Mouse (Mus musculus): ENCODE data around the gene Fam222a. TPM values are rescaled to one million over a fixed set of nuclear protein-coding genes. Genes with fewer than 3 reads are reported as not detected.
A peak's percentile ranks its signal among the peaks of the same experiment; 100 is the strongest.

The Fam222a gene
- total RNA-seq, 2 experiments from 2014 or later = 5.1 to 6.6 TPM

DNA sequence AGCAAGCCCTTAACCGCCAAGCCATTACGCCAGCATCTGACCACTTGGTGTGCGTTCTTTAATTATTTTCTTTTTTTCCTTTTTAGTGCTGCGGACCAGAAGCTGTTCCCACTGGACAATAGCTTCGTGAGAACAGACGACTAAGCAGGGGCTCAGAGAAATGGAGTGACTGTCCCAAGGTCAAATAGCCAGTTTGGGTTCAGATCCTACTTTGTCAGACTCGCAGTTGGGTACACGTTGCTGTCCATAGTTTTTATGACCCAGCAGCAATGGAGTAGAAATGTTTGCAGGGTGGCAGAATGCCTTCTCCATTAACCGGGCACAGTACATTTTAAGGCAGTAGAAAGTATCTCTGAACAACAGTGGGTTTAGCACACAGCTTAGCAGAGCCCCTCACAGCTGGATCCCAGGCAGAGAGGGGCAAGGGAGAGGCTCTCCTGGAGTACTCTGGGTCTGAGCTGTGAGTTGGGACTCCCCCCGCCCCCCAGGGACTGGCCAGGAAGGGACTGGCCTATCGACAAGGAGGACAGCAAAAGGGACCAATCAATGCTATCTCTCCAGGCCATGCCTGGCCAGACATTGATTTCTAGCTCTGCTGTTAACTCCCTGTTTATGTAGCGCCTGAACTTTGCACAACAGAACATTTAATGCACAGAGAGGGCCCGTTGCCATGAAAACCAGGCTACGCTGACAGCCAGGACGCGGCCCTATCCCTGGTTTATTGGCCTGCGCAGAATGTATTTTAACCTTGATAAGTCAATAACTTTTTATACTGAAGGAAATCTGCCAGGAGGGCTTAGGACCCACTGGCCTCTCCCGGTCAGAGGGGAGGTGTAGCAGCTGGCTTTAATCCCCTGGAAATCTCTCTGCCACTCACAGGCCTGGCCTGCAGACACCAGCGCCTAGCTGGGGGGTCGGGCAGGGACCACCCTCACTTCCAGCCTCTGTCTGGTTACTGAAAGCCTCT lies 9.8 kb upstream of the Fam222a start:
- no peak for DNase-seq (ENCODE audit: extremely low spot score in 1 of 2, low spot score in 1 of 2)

DNA sequence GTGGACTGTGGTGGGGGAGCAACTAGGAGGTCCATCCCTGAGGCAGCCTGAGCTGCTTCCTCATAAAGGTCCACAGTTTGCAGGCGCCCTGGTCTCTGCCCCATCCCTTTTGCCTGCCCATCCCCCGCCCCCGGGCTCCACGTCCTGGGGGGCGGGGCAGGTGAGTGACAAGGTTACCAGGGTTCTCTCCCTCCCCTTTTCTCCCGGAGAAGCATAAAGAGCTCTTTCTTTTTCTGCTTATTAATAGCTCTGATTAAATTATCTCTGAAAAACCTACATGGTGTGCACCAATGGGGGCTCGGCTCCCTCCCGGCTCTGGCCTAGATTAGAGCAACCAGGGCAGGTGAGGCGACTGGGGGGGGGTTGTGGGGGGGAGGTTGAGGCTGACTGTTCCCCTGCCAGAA lies 7.3 kb upstream of the Fam222a start:
- no peak for DNase-seq (ENCODE audit: extremely low spot score in 1 of 2, low spot score in 1 of 2)

- DNase-seq (ENCODE audit: extremely low spot score in 1 of 2, low spot score in 1 of 2) = no peak
These were observed 6.9 kb upstream of the Fam222a start for GRCm38 (mm10) chr5:114560965-114561364.

- no peak for DNase-seq (ENCODE audit: extremely low spot score in 1 of 2, low spot score in 1 of 2)
These were observed 3.8 kb upstream of the Fam222a start for GRCm38 (mm10) chr5:114563994-114564393.

DNA sequence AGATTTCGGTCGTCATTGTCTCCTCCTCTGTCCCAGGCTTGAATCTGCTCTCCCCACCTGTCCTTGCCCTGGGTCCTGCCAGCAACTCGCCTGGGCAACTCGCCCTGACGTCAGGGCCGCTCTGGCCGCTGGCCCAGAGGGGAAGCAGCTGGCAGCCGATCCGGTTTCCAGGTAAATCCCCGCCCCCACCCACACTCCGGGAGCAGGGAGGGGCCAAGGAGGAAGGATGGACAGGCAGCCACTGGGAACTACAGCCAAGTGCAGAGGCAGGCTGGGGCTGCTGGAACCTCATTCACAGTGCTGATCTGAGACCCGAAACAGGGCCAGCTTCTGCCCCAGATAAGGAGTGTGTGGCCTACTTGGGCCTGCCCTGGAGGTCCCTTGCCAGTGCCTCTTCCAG lies 2.5 kb upstream of the Fam222a start:
- DNase-seq (ENCODE audit: extremely low spot score in 1 of 2, low spot score in 1 of 2) = no peak

DNA sequence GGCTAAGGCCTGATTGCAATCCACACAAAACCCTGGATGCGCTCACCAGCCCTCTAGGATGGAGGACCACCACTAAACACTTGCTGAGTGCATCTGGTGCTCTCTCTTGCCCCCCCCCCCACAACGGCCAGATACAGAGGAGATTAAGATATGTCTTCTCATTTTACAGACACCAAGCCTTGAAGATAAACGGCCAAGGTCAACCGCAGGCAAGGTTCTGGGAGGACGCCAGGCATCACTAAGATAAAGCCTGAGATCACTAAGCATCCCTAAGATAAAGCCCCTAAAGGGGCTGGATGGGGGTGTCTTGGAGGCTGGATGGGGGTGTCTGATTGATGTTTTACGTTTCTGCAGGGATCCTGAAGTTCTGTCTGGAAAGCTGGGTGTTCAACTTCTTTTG lies 2.1 kb upstream of the Fam222a start:
- no peak for DNase-seq (ENCODE audit: extremely low spot score in 1 of 2, low spot score in 1 of 2)

DNA sequence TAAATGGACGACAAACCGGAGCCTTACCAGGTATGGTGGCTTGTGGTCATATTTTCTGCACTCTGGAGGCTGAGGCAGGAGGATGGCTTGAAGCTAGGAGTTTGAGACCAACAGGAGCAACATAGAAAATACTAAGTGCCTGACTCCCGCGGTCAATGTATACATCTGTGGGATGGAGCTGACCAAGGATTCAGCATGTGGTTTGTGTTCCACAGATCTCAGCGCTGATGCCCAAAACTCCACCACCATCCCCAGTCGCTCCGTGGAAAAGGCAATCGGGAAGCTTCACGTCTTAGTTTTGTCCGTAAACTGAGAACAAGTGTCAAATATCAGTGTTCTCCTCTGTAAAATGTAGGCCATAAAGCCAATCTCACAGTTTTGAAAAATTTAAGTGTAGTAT lies 1.4 kb upstream of the Fam222a start:
- DNase-seq (ENCODE audit: extremely low spot score in 1 of 2, low spot score in 1 of 2) = no peak

- DNase-seq (ENCODE audit: extremely low spot score in 1 of 2, low spot score in 1 of 2) = peak; percentile 82 to 89
These were observed 720 bp upstream of the Fam222a start for GRCm38 (mm10) chr5:114567075-114567517.

DNA sequence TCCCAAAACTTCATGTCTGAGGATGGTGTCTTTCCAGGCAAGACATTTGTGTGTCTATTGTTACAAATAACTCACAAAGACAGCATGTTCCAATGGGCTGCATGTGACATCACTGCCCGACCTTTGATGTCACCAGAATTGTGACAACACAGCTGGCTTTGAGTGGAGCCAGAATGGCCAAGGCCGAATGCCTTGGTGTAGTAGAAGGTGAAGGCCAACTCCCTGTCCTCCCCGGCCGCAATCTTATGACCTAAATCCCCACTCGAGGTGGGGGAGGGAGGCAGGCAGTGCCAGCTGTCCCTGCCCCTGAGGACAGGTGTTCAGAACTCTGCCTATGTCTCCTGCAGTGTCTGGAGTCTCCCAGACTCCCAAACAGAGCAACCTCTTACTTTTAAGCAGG lies 1.0 kb downstream of the Fam222a start:
- no peak for DNase-seq (ENCODE audit: extremely low spot score in 1 of 2, low spot score in 1 of 2)

- peak in 1 of 2 experiments; percentile 54 for DNase-seq (ENCODE audit: extremely low spot score in 1 of 2, low spot score in 1 of 2)
These were observed 2.3 kb downstream of the Fam222a start for GRCm38 (mm10) chr5:114569918-114570670.

DNA sequence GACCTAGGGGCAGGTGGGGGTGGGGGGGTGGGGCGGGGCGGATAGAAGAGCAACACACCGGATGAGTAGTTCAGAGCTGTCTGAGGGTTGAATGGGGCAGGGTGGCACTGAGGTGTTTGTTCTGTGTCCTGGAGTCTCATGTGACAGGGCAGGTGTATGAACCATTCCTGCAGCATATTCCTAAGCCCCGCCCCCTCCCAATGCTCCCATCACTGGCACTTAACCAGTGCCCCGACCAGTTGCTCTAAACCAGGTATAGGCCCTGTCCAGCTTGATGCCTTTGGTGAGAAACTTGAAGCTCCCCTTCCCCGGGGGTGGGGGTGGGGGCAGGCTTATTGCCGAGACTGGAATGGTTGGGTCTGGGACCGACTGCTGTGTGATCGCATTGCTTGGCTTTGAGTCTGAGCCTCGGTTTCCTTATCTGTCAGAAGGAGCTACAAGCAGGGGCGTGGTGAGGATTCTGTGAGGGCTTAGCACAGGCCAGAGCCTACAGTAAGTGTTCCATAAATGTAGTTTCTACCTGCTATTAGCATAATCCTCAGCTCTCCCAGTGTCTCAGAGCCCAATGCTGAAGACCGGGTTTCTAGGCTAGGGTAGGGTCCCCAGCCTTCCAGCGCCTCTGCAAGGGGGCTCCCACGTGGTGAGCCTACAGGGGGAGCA lies 3.1 kb downstream of the Fam222a start:
- DNase-seq (ENCODE audit: extremely low spot score in 1 of 2, low spot score in 1 of 2) = no peak

DNA sequence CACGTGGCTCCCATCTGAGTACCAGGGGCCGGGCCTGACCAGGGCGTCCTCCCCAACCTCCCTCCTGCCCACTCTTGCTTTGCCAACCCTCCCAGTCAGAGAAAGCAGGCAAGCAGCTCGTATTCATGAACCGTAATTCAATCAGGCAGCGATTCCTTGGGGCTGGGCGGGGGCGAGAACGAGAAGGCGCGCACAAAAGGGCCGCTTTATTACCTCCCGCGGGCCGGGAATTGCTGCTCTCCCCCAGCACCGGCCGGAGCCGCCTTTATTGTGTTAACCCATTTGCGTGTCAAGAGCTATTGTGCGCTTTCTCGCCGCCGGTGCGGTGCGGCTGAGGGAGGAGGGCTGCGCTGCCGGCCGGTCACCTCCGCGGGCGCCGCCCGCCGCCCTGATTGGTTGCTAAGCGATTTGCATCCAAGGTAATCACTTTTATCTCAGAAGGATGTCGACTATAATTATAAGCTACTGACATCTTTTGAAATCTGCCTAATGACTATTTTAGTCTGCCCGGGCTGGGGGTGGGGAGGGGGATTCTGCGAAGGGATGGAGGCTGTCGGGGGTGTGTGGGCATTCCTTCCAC lies 3.7 kb downstream of the Fam222a start:
- DNase-seq (ENCODE audit: extremely low spot score in 1 of 2, low spot score in 1 of 2) = no peak

DNA sequence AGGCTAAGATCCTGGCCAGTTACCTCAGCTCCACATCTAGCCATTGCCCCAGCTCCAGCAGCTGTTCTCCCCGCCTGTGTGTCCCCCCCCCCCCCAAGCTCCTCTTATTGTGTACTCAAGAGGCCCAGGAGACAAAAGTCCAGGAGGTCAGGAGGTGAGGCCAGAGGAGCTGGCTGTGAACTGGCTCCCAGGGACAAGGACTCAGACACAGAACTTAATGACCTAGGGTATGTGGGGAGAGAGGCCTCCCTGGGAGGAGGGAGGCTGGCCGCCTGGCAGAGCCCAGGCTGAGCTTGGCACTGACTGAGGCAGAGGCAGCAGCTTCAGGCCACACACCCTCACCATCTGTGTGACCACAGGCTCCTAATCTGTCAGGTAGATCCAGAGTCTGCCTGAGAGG lies 5.2 kb downstream of the Fam222a start:
- no peak for DNase-seq (ENCODE audit: extremely low spot score in 1 of 2, low spot score in 1 of 2)

DNA sequence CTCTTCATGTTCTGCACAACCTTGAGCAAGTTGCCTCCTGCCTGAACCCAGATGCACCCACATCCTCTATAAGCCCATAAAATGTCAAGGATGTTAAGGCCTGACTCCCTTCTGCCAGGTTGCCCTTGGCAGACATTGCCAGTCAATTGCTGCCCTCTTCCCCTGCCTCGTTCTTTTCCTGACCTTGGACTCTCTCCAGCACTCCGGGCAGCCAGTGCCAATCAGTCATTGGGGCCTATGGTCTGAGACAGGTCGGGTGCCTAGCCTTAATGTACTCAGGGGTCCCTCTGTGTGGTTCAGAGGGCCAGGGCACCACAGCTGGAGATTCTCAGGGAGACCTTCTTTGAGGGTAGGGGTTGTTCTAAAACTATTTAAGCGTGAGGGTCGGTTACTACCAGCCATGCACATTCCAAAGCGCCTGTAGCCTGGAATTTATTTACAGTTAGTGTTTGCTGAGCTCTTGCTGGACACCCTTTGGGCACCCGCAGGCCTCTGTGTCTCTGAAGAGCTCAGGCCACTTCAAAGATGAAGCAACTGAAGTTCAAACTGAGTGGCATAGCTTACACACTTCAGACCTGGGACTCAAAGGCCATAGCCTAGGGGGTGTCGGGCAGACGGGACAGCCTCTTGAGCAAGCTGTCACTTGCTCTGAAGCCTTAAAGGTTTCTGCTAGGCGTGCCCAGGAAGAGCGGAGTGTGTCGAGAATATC lies 6.3 kb downstream of the Fam222a start:
- DNase-seq (ENCODE audit: extremely low spot score in 1 of 2, low spot score in 1 of 2) = no peak

DNA sequence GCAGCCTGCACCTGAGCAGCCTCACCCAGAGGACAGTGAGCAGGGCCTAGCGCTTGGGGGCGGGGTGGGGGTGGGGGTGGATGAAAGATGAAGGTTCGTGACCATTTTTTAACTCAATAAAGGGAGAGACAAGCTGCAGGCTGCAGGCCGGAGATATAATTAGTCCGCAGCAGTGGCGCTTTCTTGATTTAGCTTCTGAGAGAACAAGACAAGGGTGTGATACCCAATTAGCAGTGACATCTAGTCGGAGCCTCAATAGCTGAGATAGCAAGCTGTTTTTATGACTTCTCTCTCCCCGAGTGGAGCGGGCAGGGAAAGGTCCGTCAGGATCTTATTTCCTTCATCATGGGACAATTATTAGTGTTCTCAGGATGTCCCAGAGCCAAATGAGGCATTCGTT lies 7.2 kb downstream of the Fam222a start:
- no peak for DNase-seq (ENCODE audit: extremely low spot score in 1 of 2, low spot score in 1 of 2)

DNA sequence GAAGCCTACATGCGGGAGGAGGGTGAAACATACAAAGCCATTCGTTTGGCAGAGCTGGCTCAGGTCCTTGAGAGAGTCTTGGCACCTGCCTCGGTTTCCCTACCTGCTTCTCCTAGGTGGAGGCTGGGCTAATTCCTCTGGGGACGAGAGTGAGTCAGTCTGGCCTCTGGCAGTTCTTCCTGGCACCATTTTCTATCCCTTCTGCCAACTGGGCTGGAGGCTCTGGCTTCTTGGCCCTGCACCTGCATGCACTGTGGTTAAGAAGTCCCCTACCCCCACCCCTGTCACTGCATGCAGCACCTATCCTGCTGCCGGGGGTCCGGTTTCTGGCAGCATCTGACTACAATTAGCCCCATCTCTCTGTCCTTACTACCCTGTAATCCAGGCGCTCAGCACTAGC lies 7.7 kb downstream of the Fam222a start:
- no peak for DNase-seq (ENCODE audit: extremely low spot score in 1 of 2, low spot score in 1 of 2)

DNA sequence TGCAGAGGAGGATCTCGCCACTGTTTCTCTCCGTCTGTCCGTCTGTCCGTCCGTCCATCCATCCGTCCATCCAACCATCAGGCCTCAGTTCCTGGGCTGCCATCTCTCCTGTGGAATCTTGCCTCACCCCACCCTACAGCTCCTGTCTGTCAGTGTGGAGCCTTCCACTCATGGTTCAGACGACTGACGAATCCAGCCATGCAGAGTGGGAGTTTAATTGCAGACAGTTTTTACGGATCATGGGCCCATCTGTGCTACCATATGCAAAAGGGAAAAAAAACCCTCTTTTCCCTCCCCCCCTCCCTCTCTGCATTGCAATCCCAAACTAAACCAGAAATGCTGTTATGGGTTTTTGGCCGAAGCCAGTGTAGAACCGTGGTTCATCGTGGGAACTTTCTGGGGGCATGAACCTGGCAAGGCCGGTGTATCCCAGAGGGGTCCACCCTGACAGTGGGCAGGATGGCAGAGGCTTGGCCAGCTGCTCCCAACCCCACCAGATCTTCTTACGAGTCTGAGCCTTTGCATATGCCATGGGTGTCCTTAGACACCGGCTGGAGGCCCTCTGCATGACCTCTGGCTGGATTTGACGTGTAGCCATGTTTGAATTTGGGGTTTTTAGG lies 8.3 kb downstream of the Fam222a start:
- DNase-seq (ENCODE audit: extremely low spot score in 1 of 2, low spot score in 1 of 2) = no peak

DNA sequence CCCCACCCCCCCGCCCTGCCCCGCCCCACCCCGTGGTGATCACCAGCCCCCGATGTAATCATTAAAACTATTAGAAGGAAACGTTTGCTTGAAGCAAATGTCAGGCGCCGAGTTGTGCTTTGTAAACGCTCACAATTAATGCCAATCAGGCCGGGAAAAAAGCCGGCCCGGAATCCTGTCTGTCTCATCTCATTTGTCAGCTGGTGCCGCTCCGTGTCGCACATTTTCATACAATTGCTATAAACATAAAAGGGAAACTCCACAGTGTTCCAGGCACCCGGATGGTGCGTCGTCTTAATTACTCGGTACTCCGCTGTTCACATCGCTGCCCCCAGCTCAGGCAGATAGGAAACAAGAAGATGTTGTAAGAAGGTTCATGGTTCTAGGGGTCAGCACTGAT lies 10.5 kb downstream of the Fam222a start:
- no peak for DNase-seq (ENCODE audit: extremely low spot score in 1 of 2, low spot score in 1 of 2)

- peak in 1 of 2 experiments; percentile 39 for DNase-seq (ENCODE audit: extremely low spot score in 1 of 2, low spot score in 1 of 2)
These were observed 12.0 kb downstream of the Fam222a start for GRCm38 (mm10) chr5:114579714-114580357.

All from layer of hippocampus, postnatal 25 days (tissue).